Mouse (Mus musculus) midbrain, postnatal 0 days (tissue): ENCODE measurements around the gene Cisd3. TPM values are rescaled to one million over a fixed set of nuclear protein-coding genes. Genes with fewer than 3 reads are reported as not detected.

Experiments
- ATAC-seq: fragments of 200-750 bp; cut with Nextera tagmentation; 2 replicates; pipeline ENCODE4 v1.8.0; 2017; ENCODE audit warnings: moderate number of reproducible peaks, mild to moderate bottlenecking, moderate TSS enrichment, moderate library complexity; ENCODE audit not compliant: low FRiP score
- DNase-seq: peaks from one replicate; pipeline ENCODE4 v3.0.0-alpha.2; 2015; ENCODE audit warnings: low spot score
- H3K27ac ChIP-seq: fragments of 300-500 bp; sonication (generic); 2 replicates; pipeline ENCODE4 v1.5.1; 2014; ENCODE audit warnings: low read depth, mild to moderate bottlenecking, low read length, mixed read lengths
- H3K27me3 ChIP-seq: fragments of 300-500 bp; sonication (generic); 2 replicates; pipeline ENCODE4 v1.6.1; 2014; ENCODE audit warnings: low read length, control low read depth, mixed read lengths; ENCODE audit not compliant: insufficient read depth
- H3K36me3 ChIP-seq: fragments of 300-500 bp; sonication (generic); 2 replicates; pipeline ENCODE4 v1.6.1; 2014; ENCODE audit warnings: low read length, control low read depth, mixed read lengths; ENCODE audit not compliant: insufficient read depth
- H3K4me1 ChIP-seq: fragments of 300-500 bp; sonication (generic); 2 replicates; pipeline ENCODE4 v1.6.1; 2014; ENCODE audit warnings: mild to moderate bottlenecking, control low read depth, antibody characterized with exemption, low read length, mixed read lengths; ENCODE audit not compliant: insufficient read depth
- H3K4me2 ChIP-seq: fragments of 300-500 bp; sonication (generic); 2 replicates; pipeline ENCODE4 v1.6.1; 2014; ENCODE audit warnings: low read depth, mild to moderate bottlenecking, low read length, mixed read lengths; ENCODE audit not compliant: poor library complexity, severe bottlenecking
- H3K4me3 ChIP-seq: fragments of 300-500 bp; sonication (generic); 2 replicates; pipeline ENCODE4 v1.5.1; 2014; ENCODE audit warnings: low read depth, mild to moderate bottlenecking, low read length, moderate library complexity
- H3K9ac ChIP-seq: fragments of 300-500 bp; sonication (generic); replicated peaks from 2 replicates; pipeline ENCODE4 v1.6.1; 2014; ENCODE audit warnings: mild to moderate bottlenecking, low read length, moderate library complexity, mixed read lengths; ENCODE audit not compliant: poor library complexity, severe bottlenecking
- H3K9me3 ChIP-seq: fragments of 300-500 bp; sonication (generic); 2 replicates; pipeline ENCODE4 v1.6.1; 2016; ENCODE audit warnings: low read length, control low read depth
- CTCF ChIP-seq: IDR thresholded peaks from 2 replicates; pipeline ENCODE4 v1.5.1; 2016; ENCODE audit warnings: antibody characterized with exemption, mild to moderate bottlenecking
- WGBS: fragments of 180-500 bp; shearing (Covaris S2); extraction: QIAGEN DNeasy Blood & Tissue Kit; methylation state at CpG from one replicate; pipeline ENCODE4 v1.1.7; 2014; 5-methylcytosine and 5-hydroxymethylcytosine counted together
- polyA plus RNA-seq: library from polyadenylated mRNA; unstranded; fragments of >200 nt; fragmentation: Nextera tagmentation; extraction: Ambion mirVana; gene quantifications from 2 replicates; pipeline ENCODE4 v1.2.1, GENCODE M21; 2015
- total RNA-seq: library from RNA; depleted of rRNA; stranded (reverse); fragments of >200 nt; gene quantifications from 2 replicates; pipeline ENCODE4 v1.2.3, GENCODE M21; 2014

Cisd3 gene
- total and polyA plus RNA-seq, 2 experiments from 2014 or later, result 27.0 to 41.5 TPM

DNA sequence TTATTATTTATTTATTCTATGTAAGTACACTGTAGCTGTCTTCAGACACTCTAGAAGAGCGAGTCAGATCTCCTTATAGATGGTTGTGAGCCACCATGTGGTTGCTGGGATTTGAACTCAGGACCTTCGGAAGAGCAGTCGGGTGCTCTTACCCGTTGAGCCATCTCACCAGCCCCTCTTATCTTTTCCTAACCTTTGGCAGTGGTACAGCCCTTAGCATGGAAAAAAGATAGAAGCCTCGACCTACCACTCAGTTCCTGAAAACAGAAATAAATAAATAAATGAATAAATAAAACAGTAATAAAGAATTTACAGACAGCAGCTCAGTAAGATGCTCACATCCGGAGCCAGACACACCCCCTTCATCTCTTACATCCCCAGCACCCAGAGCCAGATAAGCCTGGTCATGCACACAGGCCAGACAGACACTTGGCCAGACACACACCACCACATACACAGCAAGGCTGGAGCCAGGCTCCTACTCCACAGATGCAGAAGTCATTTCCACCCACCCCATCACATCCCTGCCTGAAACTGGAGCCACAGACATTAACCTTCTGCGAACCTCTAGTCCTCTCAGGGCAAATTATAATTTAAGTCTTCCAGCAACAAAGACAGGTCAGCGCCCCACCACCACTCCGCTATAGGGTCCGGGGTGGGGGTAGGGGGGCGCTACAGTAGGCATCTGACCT lies 11.7 kb downstream of the Cisd3 start:
- WGBS, result 51% methylated on average over 11 of the region's 11 CpGs
- DNase-seq (no peak), ATAC-seq (no peak)
- no peak for TF ChIP-seq CTCF
- Histone ChIP-seq H3K27me3 (no peaks in the 10 kb centered on the region), H3K4me3 (peak overlapping the region; percentile 83), H3K4me1 (peaks cover 34% of the 10 kb centered on the region), H3K4me2 (peak overlapping the region; percentile 83), H3K36me3 (peaks cover 3% of the 10 kb centered on the region; the same call in 1 of the 2 replicates), H3K9ac (peak overlapping the region; percentile 98), H3K9me3 (no peaks in the 10 kb centered on the region), H3K27ac (peak overlapping the region; percentile 98)

DNA sequence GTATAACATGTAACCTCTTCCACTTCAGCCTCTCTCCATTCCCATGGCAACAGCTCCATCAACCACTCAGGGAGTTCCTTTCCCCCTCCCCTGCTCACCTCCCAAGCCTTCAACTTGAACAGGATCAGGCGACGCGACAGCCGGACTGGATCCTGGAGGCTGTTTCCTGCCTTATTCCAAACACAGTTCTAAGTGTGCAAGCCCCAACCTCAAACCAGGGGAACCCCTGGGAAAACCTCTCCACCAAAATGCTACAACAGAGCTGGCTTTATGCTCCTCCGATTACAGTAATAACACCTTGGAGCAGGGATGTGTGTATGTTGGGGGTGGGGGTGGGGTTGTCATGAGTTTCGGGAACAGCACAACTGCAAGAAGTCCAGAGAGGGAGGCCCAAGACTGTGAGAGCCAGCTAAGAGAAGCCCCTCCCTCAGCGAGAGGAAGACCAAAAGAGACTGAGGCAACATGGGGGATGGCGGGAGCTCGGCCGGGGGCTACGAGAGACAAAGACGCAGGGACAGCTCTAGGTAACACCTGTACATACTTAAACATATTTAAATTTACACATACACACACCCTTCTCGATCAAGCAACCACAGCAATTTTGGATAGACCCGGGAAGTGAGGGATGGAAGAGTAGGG lies 12.4 kb downstream of the Cisd3 start:
- DNase-seq, result peak; percentile 54
- H3K9ac ChIP-seq, result peak overlapping the region; percentile 98
- peak overlapping the region; percentile 83 for H3K4me3 ChIP-seq
- 0% methylated on average over 14 of the region's 14 CpGs for WGBS
- H3K4me2 ChIP-seq, result peak overlapping the region; percentile 83
- H3K9me3 ChIP-seq, result no peaks in the 10 kb centered on the region
- H3K27me3 ChIP-seq, result no peaks in the 10 kb centered on the region
- no peaks in the 10 kb centered on the region for H3K36me3 ChIP-seq
- peak overlapping the region; percentile 98 for H3K27ac ChIP-seq
- TF ChIP-seq CTCF, result no peak
- peaks cover 34% of the 10 kb centered on the region for H3K4me1 ChIP-seq
- ATAC-seq, result no peak

DNA sequence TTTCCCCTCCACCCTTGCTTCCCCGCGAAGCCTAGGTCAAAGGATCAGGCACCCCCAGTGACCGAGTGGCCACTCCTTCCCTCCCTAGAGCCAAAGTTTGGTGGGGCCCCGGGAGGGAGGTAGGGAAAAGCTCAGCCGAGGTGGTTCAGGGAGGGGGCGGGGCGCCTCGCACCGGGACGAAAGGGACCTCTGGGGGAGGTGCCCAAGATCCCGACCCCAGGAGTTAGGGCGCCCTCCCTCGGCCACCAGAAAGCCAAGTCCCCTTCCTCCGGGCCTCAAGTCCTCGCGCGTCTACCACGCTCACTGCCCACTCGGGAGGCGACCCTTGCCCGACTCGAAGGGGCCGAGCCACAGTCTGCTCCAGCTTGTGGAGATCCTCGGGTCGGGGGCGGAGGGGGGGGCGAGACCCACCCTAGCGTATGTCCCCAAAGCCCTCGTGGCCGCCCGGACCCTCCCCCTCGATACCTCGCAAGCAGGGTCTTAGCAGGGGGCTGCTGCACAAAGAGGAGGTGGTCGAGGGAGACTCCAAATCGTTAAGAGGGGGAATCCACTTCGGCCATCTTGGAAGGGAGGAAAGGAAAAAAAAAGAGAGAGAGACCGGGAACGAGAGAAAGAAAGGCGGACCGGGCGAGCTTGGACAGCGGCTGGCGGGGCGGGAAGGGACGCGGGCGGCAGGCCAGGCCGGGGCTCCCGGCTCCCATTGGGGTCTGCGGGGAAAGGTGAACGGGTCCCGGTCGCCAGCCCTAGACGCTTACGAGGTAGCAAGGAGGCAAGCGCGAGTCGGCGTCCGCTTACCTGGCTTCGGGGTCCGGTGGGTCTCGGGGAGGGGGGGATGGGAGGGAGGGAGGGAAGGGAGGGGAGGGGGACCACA lies 13.3 kb downstream of the Cisd3 start:
- peaks cover 34% of the 10 kb centered on the region for H3K4me1 ChIP-seq

DNA sequence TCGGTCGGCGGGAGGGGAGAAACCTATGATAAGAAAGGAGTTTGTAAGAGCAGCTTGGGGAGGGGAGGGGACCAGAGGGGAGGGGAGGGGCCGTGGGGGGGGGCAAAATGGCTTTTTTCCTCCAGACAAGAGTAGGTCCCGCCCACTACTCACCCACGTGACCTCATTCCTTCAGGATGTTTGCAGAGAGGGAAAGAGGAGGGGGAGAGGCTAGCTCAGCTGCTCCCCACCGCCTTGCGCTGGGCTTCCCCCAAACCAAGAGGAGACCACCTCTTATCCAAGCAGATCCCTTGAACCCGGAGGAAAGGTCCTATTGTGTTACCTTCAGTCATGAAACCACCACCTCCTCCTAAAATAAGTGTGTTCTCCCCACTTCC lies 14.0 kb downstream of the Cisd3 start:
- 0% methylated on average over 6 of the region's 9 CpGs for WGBS
- peak overlapping the region; percentile 98 for H3K27ac ChIP-seq
- ATAC-seq, result peak; percentile 15; the same call in 1 of the 2 replicates

More for the DNA sequence above, 13.3 kb downstream of the Cisd3 start:
- Histone ChIP-seq H3K4me2 (peak overlapping the region; percentile 83), H3K4me3 (peak overlapping the region; percentile 83), H3K27me3 (no peaks in the 10 kb centered on the region), H3K9me3 (no peaks in the 10 kb centered on the region), H3K9ac (peak overlapping the region; percentile 98), H3K27ac (peak overlapping the region; percentile 98), H3K36me3 (no peaks in the 10 kb centered on the region)
- DNase-seq, result peak; percentile 74
- no peak for ATAC-seq
- WGBS, result under 1% methylated on average over 47 of the region's 63 CpGs
- peak; percentile 60 for TF ChIP-seq CTCF

DNA sequence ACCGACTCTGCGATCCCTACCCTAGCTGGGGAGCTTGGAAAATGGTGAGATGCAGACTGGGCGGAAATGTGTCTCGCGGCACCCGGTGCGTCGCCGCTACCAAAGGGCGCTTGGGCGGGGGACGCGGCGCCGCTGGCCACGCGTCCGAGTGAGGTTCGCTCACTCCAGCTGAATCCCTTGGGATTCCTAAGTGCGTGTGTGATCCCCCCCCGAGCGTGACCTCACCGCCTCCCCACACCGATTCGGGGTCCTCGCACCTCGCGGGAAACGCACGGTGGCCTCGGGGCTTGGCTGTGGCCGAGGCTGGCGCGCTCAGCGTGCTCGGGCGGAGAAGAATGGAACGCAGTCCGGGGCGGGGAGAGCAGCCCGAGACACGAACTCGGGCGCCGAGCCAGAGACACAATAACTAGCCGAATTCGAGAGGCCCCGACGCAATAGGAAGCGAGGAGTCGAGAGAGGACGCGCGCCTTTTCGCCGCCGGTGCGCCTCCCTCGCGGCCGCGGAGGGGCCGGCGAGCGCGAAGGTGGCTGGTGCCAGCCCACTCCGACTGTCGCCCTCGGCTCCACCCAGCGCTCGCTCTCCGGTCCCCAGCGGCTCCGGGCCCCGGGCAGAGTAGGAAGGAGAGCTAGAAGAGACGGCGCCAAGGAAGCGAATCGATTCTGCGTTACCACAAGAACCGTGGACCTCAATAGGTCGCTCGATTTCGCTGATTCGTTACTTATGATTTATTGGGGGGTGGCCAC lies 14.5 kb downstream of the Cisd3 start, which contains the start of gene Pcgf2:
TSS of gene Pcgf2 (minus strand) at position 495 of the 743 bp plus-strand sequence.
- H3K36me3 ChIP-seq, result no peaks in the 10 kb centered on the region
- peak within 1 kb of the TSS; percentile 98 for H3K27ac ChIP-seq
- ATAC-seq (no peak), DNase-seq (peak; percentile 84)
- H3K4me1 ChIP-seq, result peaks cover 30% of the 10 kb centered on the region
- no peaks in the 10 kb centered on the region for H3K27me3 ChIP-seq
- TF ChIP-seq CTCF, result no peak
- H3K9ac ChIP-seq, result peak within 1 kb of the TSS; percentile 98
- H3K4me3 ChIP-seq, result peak within 1 kb of the TSS; percentile 83
- peak within 1 kb of the TSS; percentile 83 for H3K4me2 ChIP-seq
- WGBS, result under 1% methylated on average over 81 of the region's 85 CpGs
- H3K9me3 ChIP-seq, result no peaks in the 10 kb centered on the region

More for the DNA sequence above, 14.0 kb downstream of the Cisd3 start:
- Histone ChIP-seq H3K27me3 (no peaks in the 10 kb centered on the region), H3K9me3 (no peaks in the 10 kb centered on the region), H3K4me3 (peak overlapping the region; percentile 83), H3K4me1 (peaks cover 36% of the 10 kb centered on the region), H3K4me2 (peak overlapping the region; percentile 83), H3K36me3 (no peaks in the 10 kb centered on the region), H3K9ac (peak overlapping the region; percentile 98)
- peak; percentile 97 for DNase-seq
- no peak for TF ChIP-seq CTCF
